Mouse (Mus musculus): ENCODE data around the gene Thnsl2. TPM values are rescaled to one million over a fixed set of nuclear protein-coding genes. Genes with fewer than 3 reads are reported as not detected.

The Thnsl2 gene
- polyA plus RNA-seq (2017; shearing (Covaris generic)): 3.4 TPM

GRCm38 (mm10) chr6:71143894-71144455 is at the start of gene Thnsl2:
Gene Thnsl2, minus strand, starts transcription at chr6:71144439.

Other genes with a start within 250 kb of the Thnsl2 start
- gene Tex37, start 225.5 kb downstream of the Thnsl2 start, polyA plus RNA-seq (2017; shearing (Covaris generic)): not detected
- not detected for gene Foxi3, start 187.9 kb downstream of the Thnsl2 start, polyA plus RNA-seq (2017; shearing (Covaris generic))
- not detected for gene Fabp1, start 55.4 kb upstream of the Thnsl2 start, polyA plus RNA-seq (2017; shearing (Covaris generic))
- 99.4 TPM for gene Krcc1, start 127.2 kb upstream of the Thnsl2 start, polyA plus RNA-seq (2017; shearing (Covaris generic))
- not detected for gene Smyd1, start 177.8 kb upstream of the Thnsl2 start, polyA plus RNA-seq (2017; shearing (Covaris generic))
- 19.2 TPM for gene Cd8b1, start 178.3 kb upstream of the Thnsl2 start, polyA plus RNA-seq (2017; shearing (Covaris generic))
- gene Cd8a, start 229.0 kb upstream of the Thnsl2 start, polyA plus RNA-seq (2017; shearing (Covaris generic)): 1.1 TPM